Mouse (Mus musculus) hindbrain, embryonic 16.5 days (tissue): ENCODE measurements around the gene Mug2. TPM values are rescaled to one million over a fixed set of nuclear protein-coding genes. Genes with fewer than 3 reads are reported as not detected.
"Not testable (repeated sequence)": the region's sequence is repeated elsewhere in the genome, so short reads cannot be mapped to it uniquely, and the experiment has no call there.

Experiments used
- ATAC-seq: fragments of 200-750 bp; cut with Nextera tagmentation; 2 replicates; pipeline ENCODE4 v1.8.0; 2017; ENCODE audit warnings: moderate TSS enrichment, moderate library complexity
- H3K27ac ChIP-seq: fragments of 300-500 bp; sonication (generic); 2 replicates; pipeline ENCODE4 v1.5.1; 2014; ENCODE audit warnings: low read depth, mild to moderate bottlenecking, control low read depth, low read length, moderate library complexity
- H3K27me3 ChIP-seq: fragments of 300-500 bp; sonication (generic); replicated peaks from 2 replicates; pipeline ENCODE4 v1.6.1; 2014; ENCODE audit warnings: low read length; ENCODE audit not compliant: control insufficient read depth, insufficient read depth
- H3K36me3 ChIP-seq: fragments of 300-500 bp; sonication (generic); 2 replicates; pipeline ENCODE4 v1.6.1; 2014; ENCODE audit warnings: mild to moderate bottlenecking, low read length, moderate library complexity, mixed read lengths; ENCODE audit not compliant: control insufficient read depth, insufficient read depth
- H3K4me1 ChIP-seq: fragments of 300-500 bp; sonication (generic); 2 replicates; pipeline ENCODE4 v1.6.1; 2014; ENCODE audit warnings: low read depth, low read length; ENCODE audit not compliant: control insufficient read depth, insufficient read depth
- H3K4me2 ChIP-seq: fragments of 300-500 bp; sonication (generic); 2 replicates; pipeline ENCODE4 v1.6.1; 2014; ENCODE audit warnings: mild to moderate bottlenecking, low read length, control low read depth, moderate library complexity
- H3K4me3 ChIP-seq: fragments of 300-500 bp; sonication (generic); 2 replicates; pipeline ENCODE4 v1.5.1; 2014; ENCODE audit warnings: mild to moderate bottlenecking, low read length, control low read depth, moderate library complexity
- H3K9ac ChIP-seq: fragments of 300-500 bp; sonication (generic); 2 replicates; pipeline ENCODE4 v1.6.1; 2014; ENCODE audit warnings: low read depth, mild to moderate bottlenecking, control low read depth, low read length, moderate library complexity
- H3K9me3 ChIP-seq: fragments of 300-500 bp; sonication (generic); 2 replicates; pipeline ENCODE4 v1.6.1; 2014; ENCODE audit warnings: mild to moderate bottlenecking, low read length, moderate library complexity; ENCODE audit not compliant: control insufficient read depth
- WGBS: fragments of 180-500 bp; shearing (Covaris S2); extraction: QIAGEN DNeasy Blood & Tissue Kit; methylation state at CpG from one replicate; pipeline ENCODE4 v1.1.7; 2014; 5-methylcytosine and 5-hydroxymethylcytosine counted together
- polyA plus RNA-seq: library from polyadenylated mRNA; unstranded; fragments of >200 nt; fragmentation: Nextera tagmentation; extraction: Ambion mirVana; gene quantifications from 2 replicates; pipeline ENCODE4 v1.2.1, GENCODE M21; 2015

Gene Mug2
- polyA plus RNA-seq: not detected in 2 replicates

DNA sequence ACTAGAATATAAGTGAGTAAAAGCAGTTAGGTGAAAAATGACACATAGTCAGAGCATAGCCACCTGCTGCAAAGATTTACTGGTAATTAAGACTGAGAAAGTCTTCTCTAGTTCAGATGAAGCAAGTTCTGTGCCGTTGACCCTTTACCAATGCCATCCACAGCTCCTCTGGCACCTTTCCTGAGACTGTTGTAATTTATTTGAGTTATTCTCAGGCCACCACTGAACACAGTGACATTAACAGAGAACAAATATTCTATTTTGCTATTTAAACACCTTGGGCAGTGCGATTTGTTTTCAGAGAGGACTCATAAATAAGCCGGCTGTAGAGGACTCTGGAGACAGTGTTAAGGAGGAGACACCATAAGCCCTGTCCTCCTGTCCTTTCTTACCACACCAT, at the start of gene Mug2:
Mug2 (plus strand) TSS at position 301 of the 400 bp plus-strand sequence.
- not testable (repeated sequence) for H3K4me2 ChIP-seq, H3K27ac ChIP-seq, H3K4me1 ChIP-seq, H3K4me3 ChIP-seq, H3K9me3 ChIP-seq, H3K36me3 ChIP-seq, H3K27me3 ChIP-seq, ATAC-seq, H3K9ac ChIP-seq
- WGBS: no CpG with 5 or more reads among the region's 3 CpGs

DNA sequence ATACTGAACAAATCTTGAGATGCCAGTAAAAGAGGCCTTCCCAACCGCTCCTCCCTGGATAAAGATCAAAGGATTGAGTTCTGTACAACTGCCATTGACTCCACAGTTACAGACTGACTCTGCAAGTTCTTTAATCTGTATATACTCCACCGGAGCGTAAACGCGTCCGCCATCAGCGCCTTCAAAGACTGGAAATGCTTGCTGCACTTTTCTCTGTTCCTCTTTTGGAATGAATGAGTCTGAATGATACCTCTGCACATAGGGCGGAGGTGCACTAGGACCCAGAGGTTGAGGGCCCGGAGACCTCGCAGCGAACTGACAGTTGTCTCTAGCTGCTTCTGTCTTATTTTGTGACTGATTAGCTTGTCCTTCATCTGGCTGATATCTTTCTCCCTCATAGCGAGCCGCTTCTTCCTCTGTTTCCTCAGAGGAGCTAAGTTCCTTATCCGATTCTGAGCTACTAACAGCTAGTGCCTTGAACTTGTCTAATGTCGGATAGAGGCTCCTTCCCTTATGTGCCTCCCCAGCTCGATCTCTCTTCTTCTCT, 48.7 kb upstream of the Mug2 start:
- not testable (repeated sequence) for H3K36me3 ChIP-seq, H3K4me2 ChIP-seq, H3K9me3 ChIP-seq, H3K27me3 ChIP-seq, H3K4me1 ChIP-seq, ATAC-seq, H3K9ac ChIP-seq, H3K4me3 ChIP-seq, H3K27ac ChIP-seq
- 87% methylated on average over 16 of the region's 16 CpGs for WGBS

DNA sequence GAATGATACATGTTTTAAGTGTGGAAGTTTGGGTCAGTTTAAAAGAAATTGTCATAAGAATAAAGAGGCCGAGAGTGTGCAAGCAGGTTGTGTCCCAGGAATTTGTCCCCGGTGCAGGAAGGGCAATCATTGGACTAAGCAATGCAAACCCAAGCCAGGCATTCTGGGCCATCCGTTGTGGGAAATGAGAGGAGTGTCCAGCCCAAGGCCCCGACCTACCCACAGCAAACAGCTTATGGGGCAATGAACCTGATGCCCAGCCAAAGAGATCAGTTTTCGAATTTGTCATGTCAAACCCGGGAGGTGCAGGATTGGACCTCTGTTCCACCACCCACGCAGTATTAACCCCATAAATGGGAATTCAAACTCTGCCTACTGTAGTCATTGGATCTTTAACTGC, 30.9 kb upstream of the Mug2 start:
- Histone ChIP-seq H3K4me3 (no peak overlapping the region), H3K36me3 (no peaks in the 10 kb centered on the region), H3K9me3 (no peaks in the 10 kb centered on the region; the same call in 1 of the 2 replicates), H3K27me3 (no peaks in the 10 kb centered on the region), H3K4me2 (no peak overlapping the region), H3K27ac (no peak overlapping the region), H3K9ac (no peak overlapping the region), H3K4me1 (no peaks in the 10 kb centered on the region)
- WGBS: 84% methylated on average over 7 of the region's 7 CpGs
- no peak for ATAC-seq

DNA sequence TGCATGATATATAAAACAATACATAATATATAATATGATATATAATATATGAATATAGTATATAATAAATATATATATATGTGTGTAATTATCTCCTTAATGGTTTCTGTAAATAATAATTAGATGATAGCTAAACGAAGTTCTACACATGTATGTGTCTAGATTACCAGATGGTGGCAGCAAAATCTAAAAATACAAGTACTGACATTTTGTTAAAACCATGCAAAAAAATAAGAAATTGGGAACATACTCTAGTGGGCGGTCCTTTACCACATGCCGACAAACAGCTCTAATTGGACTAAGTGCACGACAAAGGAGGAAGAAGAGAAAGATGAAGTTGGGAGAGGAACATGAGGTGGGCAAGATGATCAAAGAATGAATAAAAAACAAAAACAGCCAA, 94.3 kb downstream of the Mug2 start:
- no peak for ATAC-seq
- WGBS: 82% methylated on average over 4 of the region's 4 CpGs
- Histone ChIP-seq H3K4me1 (no peaks in the 10 kb centered on the region), H3K9me3 (peaks cover 7% of the 10 kb centered on the region; the same call in 1 of the 2 replicates), H3K4me3 (no peak overlapping the region), H3K36me3 (no peaks in the 10 kb centered on the region), H3K27me3 (no peaks in the 10 kb centered on the region), H3K9ac (no peak overlapping the region), H3K4me2 (no peak overlapping the region), H3K27ac (no peak overlapping the region)

DNA sequence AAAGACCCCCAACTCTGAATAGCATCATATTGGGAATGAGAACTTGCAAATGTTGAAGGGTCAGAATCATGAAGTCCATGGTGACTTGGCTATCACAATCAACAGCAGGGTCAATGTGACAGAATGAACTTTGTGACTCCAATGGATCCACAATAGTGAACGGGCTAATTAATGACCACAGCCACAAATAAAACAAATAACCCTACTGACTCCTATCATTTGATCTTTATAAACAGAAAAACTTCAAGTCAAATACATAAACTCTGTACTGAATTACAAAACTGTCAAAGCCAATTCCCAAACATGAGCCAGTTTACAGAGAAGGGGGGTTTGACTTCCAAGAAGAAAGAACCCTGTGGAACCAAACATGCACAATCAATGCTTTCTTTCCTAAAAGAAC, 95.1 kb downstream of the Mug2 start:
- Histone ChIP-seq H3K4me1 (no peaks in the 10 kb centered on the region), H3K9me3 (peaks cover 7% of the 10 kb centered on the region; the same call in 1 of the 2 replicates), H3K36me3 (no peaks in the 10 kb centered on the region), H3K4me3 (no peak overlapping the region), H3K9ac (no peak overlapping the region), H3K27ac (no peak overlapping the region), H3K4me2 (no peak overlapping the region), H3K27me3 (no peaks in the 10 kb centered on the region)
- WGBS: 74% methylated on average over 1 of the region's 1 CpGs
- no peak for ATAC-seq

DNA sequence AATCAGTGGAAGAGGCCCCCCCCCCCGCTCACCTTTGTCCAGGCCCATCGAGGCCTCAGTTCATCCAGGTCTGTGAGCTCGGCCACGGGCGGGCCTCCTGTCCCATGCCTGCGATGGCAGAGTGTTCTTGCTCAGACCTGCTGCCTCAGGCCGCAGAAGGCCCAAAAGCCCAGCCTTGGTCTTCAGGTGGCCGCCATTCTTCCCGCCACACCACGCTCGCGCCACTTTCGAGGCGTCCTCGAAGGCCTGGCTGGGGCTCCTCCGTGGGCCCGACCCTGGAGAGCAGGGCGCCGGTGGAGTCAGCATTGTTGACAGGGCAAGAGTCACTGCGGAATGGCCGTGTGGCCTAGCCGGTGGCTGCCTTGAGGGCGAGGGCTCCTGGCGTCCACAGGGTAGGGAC, 110.4 kb downstream of the Mug2 start:
- ATAC-seq: no peak
- Histone ChIP-seq H3K9me3 (0 out of 2 replicates have a peak, but pooled peaks cover 5% of the 10 kb centered on the region), H3K36me3 (no peaks in the 10 kb centered on the region), H3K27me3 (no peaks in the 10 kb centered on the region), H3K4me3 (no peak overlapping the region), H3K4me2 (no peak overlapping the region), H3K27ac (no peak overlapping the region), H3K4me1 (no peaks in the 10 kb centered on the region), H3K9ac (no peak overlapping the region)
- WGBS: 93% methylated on average over 24 of the region's 24 CpGs

DNA sequence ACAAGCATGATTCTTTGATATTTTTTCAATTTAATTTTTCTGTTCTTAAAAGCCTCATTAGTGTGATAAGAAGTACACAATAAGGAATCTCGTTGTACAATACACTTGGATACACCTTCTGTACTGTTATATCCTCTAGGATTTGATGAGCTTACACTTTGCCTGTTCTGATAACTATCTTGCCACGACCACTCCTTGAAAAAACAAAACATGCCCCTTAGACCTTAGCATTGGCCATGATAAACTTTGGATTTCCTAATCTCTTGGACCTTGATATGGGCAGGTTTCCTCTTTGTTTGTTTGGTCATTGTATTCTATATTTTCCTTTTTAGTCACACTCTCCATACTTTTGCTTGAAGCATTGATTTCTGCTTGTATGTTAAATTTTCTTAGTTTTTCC, 123.0 kb downstream of the Mug2 start:
- H3K4me2 ChIP-seq: no peak overlapping the region
- H3K9me3 ChIP-seq: no peaks in the 10 kb centered on the region
- H3K9ac ChIP-seq: no peak overlapping the region
- 57% methylated on average over 2 of the region's 2 CpGs for WGBS
- H3K4me1 ChIP-seq: no peaks in the 10 kb centered on the region
- no peaks in the 10 kb centered on the region for H3K36me3 ChIP-seq
- no peaks in the 10 kb centered on the region for H3K27me3 ChIP-seq
- H3K4me3 ChIP-seq: no peak overlapping the region
- ATAC-seq: no peak
- no peak overlapping the region for H3K27ac ChIP-seq

Other genes with a start within 250 kb of the Mug2 start
- not detected in 2 replicates for gene Mug1, start 168.2 kb upstream of the Mug2 start, polyA plus RNA-seq